In genomic region chr8:102496698-102497097, GRCm38 (mm10) we compare ENCODE assay signal across 22 mouse cellular contexts.
"Had no signal": no experiment of that assay in that cellular context is flagged by ENCODE, and none has a peak within 500 bp of the region (broad histone marks: within the 10 kb centered on the region; RNA-seq: fewer than 3 reads in every experiment).

No protein-coding gene starts in this region.

- H3K27me3 ChIP-seq: heart, embryonic 13.5 days; heart, embryonic 15.5 days; hindbrain, embryonic 13.5 days; hindbrain, embryonic 15.5 days; limb, embryonic 13.5 days; limb, embryonic 15.5 days; liver, embryonic 12.5 days had no signal

- H3K36me3 ChIP-seq: heart, embryonic 13.5 days; heart, embryonic 15.5 days; hindbrain, embryonic 13.5 days; hindbrain, embryonic 15.5 days; limb, embryonic 13.5 days; limb, embryonic 15.5 days; liver, embryonic 12.5 days had no signal

- H3K9ac ChIP-seq: forebrain, postnatal 0 days; heart, embryonic 13.5 days; heart, embryonic 15.5 days; hindbrain, embryonic 13.5 days; hindbrain, embryonic 15.5 days; limb, embryonic 13.5 days; limb, embryonic 15.5 days; liver, embryonic 12.5 days had no signal

- H3K4me1 ChIP-seq: heart, embryonic 13.5 days; heart, embryonic 15.5 days; hindbrain, embryonic 13.5 days; hindbrain, embryonic 15.5 days; liver, embryonic 12.5 days had no signal

- DNase-seq: gastrocnemius, postnatal 14 days; gastrocnemius, postnatal 36 days; heart, adult 11 months; heart, adult 2 months; heart, postnatal 14 days; heart, postnatal 36 days; kidney, adult 11 months; kidney, adult 2 months; layer of hippocampus, adult 9-11 months; layer of hippocampus, postnatal 36 days; left cerebral cortex, postnatal 4 days had no signal

- H3K27ac ChIP-seq: heart, adult 2 months; heart, embryonic 13.5 days; heart, embryonic 15.5 days; hindbrain, embryonic 13.5 days; hindbrain, embryonic 15.5 days; hindbrain, postnatal 0 days; limb, embryonic 13.5 days; limb, embryonic 15.5 days; liver, embryonic 12.5 days had no signal

- H3K9me3 ChIP-seq: heart, embryonic 15.5 days; hindbrain, embryonic 13.5 days; hindbrain, embryonic 15.5 days; limb, embryonic 13.5 days; limb, embryonic 15.5 days; liver, embryonic 12.5 days had no signal

- H3K4me3 ChIP-seq: heart, adult 2 months; heart, embryonic 13.5 days; heart, embryonic 15.5 days; hindbrain, embryonic 13.5 days; hindbrain, embryonic 15.5 days; limb, embryonic 13.5 days; limb, embryonic 15.5 days; liver, embryonic 12.5 days had no signal

- H3K4me2 ChIP-seq: heart, embryonic 11.5 days; heart, embryonic 13.5 days; heart, embryonic 15.5 days; hindbrain, embryonic 13.5 days; hindbrain, embryonic 15.5 days; limb, embryonic 13.5 days; limb, embryonic 15.5 days; liver, embryonic 12.5 days had no signal

- ATAC-seq: forebrain, postnatal 0 days; hindbrain, postnatal 0 days; intestine, embryonic 16.5 days; liver, embryonic 12.5 days had no signal
